Mouse (Mus musculus): ENCODE measurements at regions not wholly inside any gene's neighbourhood (a gene's known extent, or its start where the extent isn't known, plus 50 kb on each side); places are given as distances from the start of the nearest gene placed in this dataset.

DNA sequence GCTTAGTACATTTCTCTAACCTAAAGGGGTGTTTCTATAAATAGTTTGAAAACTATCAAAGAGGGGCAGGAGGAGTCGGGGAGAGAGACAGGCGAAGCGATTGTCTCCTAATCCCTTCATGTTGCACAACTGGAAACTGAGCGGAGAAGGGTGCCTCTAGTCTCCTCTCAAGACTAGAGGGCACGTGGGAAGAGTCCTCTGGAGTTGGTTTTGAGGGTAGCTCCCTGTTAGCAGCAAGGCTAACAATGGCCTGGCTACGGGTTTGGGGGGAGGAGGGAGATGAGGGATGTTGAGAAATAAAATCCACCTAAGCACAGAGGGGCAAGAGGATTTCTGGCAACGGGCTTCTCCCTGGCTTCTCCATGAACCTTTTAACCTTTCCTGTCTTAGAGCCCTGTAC, 92.7 kb downstream of the Dad1 start:
- TF ChIP-seq ZNF384 (IDR thresholded peaks at IDR 0.05; ENCODE audit: low read depth, low read length) (no peak), HCFC1 (IDR thresholded peaks at IDR 0.05; ENCODE audit: borderline replicate concordance, insufficient read depth, low read length) (no peak), MAFK (IDR thresholded peaks at IDR 0.05; ENCODE audit: insufficient read depth, low read depth, low read length) (no peak)

Data from ES-E14 (cell line).